Mouse (Mus musculus) testis, adult 2 months (tissue): ENCODE data around the gene Asic5.

ENCODE experiments used
- CTCF ChIP-seq: fragments of 200-500 bp; IDR thresholded peaks from 2 replicates; pipeline ENCODE4 v1.5.1; 2012; ENCODE audit warnings: low read depth, mild to moderate bottlenecking, inconsistent platforms, low read length, moderate library complexity; ENCODE audit not compliant: control insufficient read depth, insufficient read depth, insufficient replicate concordance
- POLR2A ChIP-seq: fragments of 200-500 bp; IDR thresholded peaks from 2 replicates; pipeline ENCODE4 v1.6.1; 2012; ENCODE audit warnings: low read depth, mild to moderate bottlenecking, inconsistent platforms, low read length, moderate library complexity; ENCODE audit not compliant: control insufficient read depth

DNA sequence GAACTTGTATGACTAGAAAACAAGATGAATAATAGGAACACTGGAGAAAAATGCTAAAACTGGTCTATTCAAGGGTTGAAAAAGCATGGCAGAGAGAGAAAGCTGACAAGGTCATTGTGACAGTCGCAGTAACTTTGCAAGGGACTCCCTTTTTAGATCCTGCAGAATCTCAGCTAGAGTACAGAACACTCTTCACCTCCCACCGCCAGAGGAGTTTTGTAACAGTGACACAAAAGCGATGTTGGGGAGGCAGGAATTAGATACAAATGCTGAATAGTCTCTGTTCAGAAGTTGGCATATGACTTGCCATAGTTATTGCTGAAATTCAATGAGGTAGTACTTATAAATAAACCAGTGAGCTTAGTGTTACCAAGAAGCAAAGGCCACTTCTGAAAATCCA lies 41.0 kb downstream of the Asic5 start:
- TF ChIP-seq POLR2A (no peak), CTCF (no peak)
